Mouse (Mus musculus): Measurements from ENCODE around the gene Blvrb. TPM values are rescaled to one million over a fixed set of nuclear protein-coding genes. Genes with fewer than 3 reads are reported as not detected.
"Not testable (repeated sequence)": the region's sequence is repeated elsewhere in the genome, so short reads cannot be mapped to it uniquely, and the experiment has no call there.

The Blvrb gene
- total and polyA plus RNA-seq, 3 experiments, result 29.9 to 46.2 (median 31.7) TPM

- Histone ChIP-seq H3K4me1 (ENCODE audit: control insufficient read depth, insufficient read depth, low read length) (peaks cover 16% of the 10 kb centered on the region), H3K4me3 (peak overlapping the region; percentile 51), H3K27ac (peak overlapping the region; percentile 96), H3K36me3 (ENCODE audit: control insufficient read depth, insufficient read depth, low read length) (peaks cover 10% of the 10 kb centered on the region), H3K27me3 (ENCODE audit: control insufficient read depth, insufficient read depth, low read length) (no peaks in the 10 kb centered on the region), H3K9ac (ENCODE audit: low read depth, low read length) (peak overlapping the region; percentile 64), H3K79me2 (replicated peaks; ENCODE audit: control insufficient read depth, insufficient read depth, low read length) (no peaks in the 10 kb centered on the region; the same call in 1 of the 2 replicates)
- intact Hi-C loops (cut with DNase I), result loop anchor here (1.0 to 5.0 kb wide), 4 partner anchors 11 to 312 kb away; no protein-coding TSS in a partner anchor
- DNase-seq, result peak; percentile 96 to 97
- under 1% methylated on average over 30 of the region's 33 CpGs for WGBS
- TF ChIP-seq POLR2A (IDR thresholded peaks at IDR 0.05; ENCODE audit: insufficient read depth, low read depth, low read length) (peak; percentile 59), EP300 (IDR thresholded peaks at IDR 0.05; ENCODE audit: insufficient read depth, low read depth, low read length) (0 out of 2 replicates have a peak, but pooled peaks have one; percentile 10), CTCF (IDR thresholded peaks at IDR 0.05) (no peak)
These were observed 43.0 kb downstream of the Blvrb start for GRCm38 (mm10) chr7:27490543-27491329.

- peak in 1 of 2 experiments; percentile 27 for DNase-seq
- Histone ChIP-seq H3K4me1 (ENCODE audit: control insufficient read depth, insufficient read depth, low read length) (peaks cover 16% of the 10 kb centered on the region), H3K9ac (ENCODE audit: low read depth, low read length) (no peak overlapping the region), H3K4me3 (no peak overlapping the region), H3K27me3 (ENCODE audit: control insufficient read depth, insufficient read depth, low read length) (no peaks in the 10 kb centered on the region), H3K79me2 (replicated peaks; ENCODE audit: control insufficient read depth, insufficient read depth, low read length) (no peaks in the 10 kb centered on the region; the same call in 1 of the 2 replicates), H3K27ac (peak overlapping the region; percentile 96), H3K36me3 (ENCODE audit: control insufficient read depth, insufficient read depth, low read length) (peaks cover 10% of the 10 kb centered on the region)
- 63% methylated on average over 7 of the region's 7 CpGs for WGBS
- TF ChIP-seq POLR2A (IDR thresholded peaks at IDR 0.05; ENCODE audit: insufficient read depth, low read depth, low read length), result no peak
- TF ChIP-seq CTCF (IDR thresholded peaks at IDR 0.05), result no peak
- TF ChIP-seq EP300 (IDR thresholded peaks at IDR 0.05; ENCODE audit: insufficient read depth, low read depth, low read length), result no peak
- intact Hi-C loops (cut with DNase I), result loop anchor here (2.0 to 5.0 kb wide), 3 partner anchors 17 to 310 kb away; no protein-coding TSS in a partner anchor
These were observed 44.1 kb downstream of the Blvrb start for GRCm38 (mm10) chr7:27491856-27492255.

- intact Hi-C loops (cut with DNase I), result loop anchor here (5.0 kb wide), 2 partner anchors 161 to 309 kb away; no protein-coding TSS in a partner anchor
- TF ChIP-seq EP300 (IDR thresholded peaks at IDR 0.05; ENCODE audit: insufficient read depth, low read depth, low read length) (no peak), POLR2A (IDR thresholded peaks at IDR 0.05; ENCODE audit: insufficient read depth, low read depth, low read length) (no peak), CTCF (IDR thresholded peaks at IDR 0.05) (no peak)
- Histone ChIP-seq H3K9ac (ENCODE audit: low read depth, low read length) (no peak overlapping the region), H3K36me3 (ENCODE audit: control insufficient read depth, insufficient read depth, low read length) (peaks cover 10% of the 10 kb centered on the region), H3K79me2 (replicated peaks; ENCODE audit: control insufficient read depth, insufficient read depth, low read length) (no peaks in the 10 kb centered on the region; the same call in 1 of the 2 replicates), H3K27me3 (ENCODE audit: control insufficient read depth, insufficient read depth, low read length) (no peaks in the 10 kb centered on the region), H3K27ac (no peak overlapping the region), H3K4me3 (no peak overlapping the region), H3K4me1 (ENCODE audit: control insufficient read depth, insufficient read depth, low read length) (peaks cover 16% of the 10 kb centered on the region)
- DNase-seq, result no peak
- 28% methylated on average over 3 of the region's 3 CpGs for WGBS
These were observed 45.2 kb downstream of the Blvrb start for GRCm38 (mm10) chr7:27493022-27493421.

GRCm38 (mm10) chr7:27493450-27493849 is 45.7 kb downstream of the Blvrb start:
- no peak overlapping the region for H3K9ac ChIP-seq (ENCODE audit: low read depth, low read length)
- H3K36me3 ChIP-seq (ENCODE audit: control insufficient read depth, insufficient read depth, low read length), result peaks cover 8% of the 10 kb centered on the region
- no peak overlapping the region for H3K27ac ChIP-seq
- no peaks in the 10 kb centered on the region for H3K27me3 ChIP-seq (ENCODE audit: control insufficient read depth, insufficient read depth, low read length)
- 48% methylated on average over 5 of the region's 5 CpGs for WGBS
- H3K4me1 ChIP-seq (ENCODE audit: control insufficient read depth, insufficient read depth, low read length), result peaks cover 16% of the 10 kb centered on the region
- DNase-seq, result no peak
- intact Hi-C loops (cut with DNase I), result loop anchor here (5.0 kb wide), 2 partner anchors 161 to 309 kb away; no protein-coding TSS in a partner anchor
- TF ChIP-seq CTCF (IDR thresholded peaks at IDR 0.05) (no peak), EP300 (IDR thresholded peaks at IDR 0.05; ENCODE audit: insufficient read depth, low read depth, low read length) (no peak), POLR2A (IDR thresholded peaks at IDR 0.05; ENCODE audit: insufficient read depth, low read depth, low read length) (no peak)
- H3K79me2 ChIP-seq (replicated peaks; ENCODE audit: control insufficient read depth, insufficient read depth, low read length), result no peaks in the 10 kb centered on the region; the same call in 1 of the 2 replicates
- no peak overlapping the region for H3K4me3 ChIP-seq

GRCm38 (mm10) chr7:27494659-27495367 is 47.0 kb downstream of the Blvrb start:
- H3K27me3 ChIP-seq (ENCODE audit: control insufficient read depth, insufficient read depth, low read length); DNase-seq; H3K9ac ChIP-seq (ENCODE audit: low read depth, low read length); H3K27ac ChIP-seq; H3K79me2 ChIP-seq (replicated peaks; ENCODE audit: control insufficient read depth, insufficient read depth, low read length); H3K4me3 ChIP-seq; H3K36me3 ChIP-seq (ENCODE audit: control insufficient read depth, insufficient read depth, low read length): not testable (repeated sequence)
- intact Hi-C loops (cut with DNase I), result loop anchor here (5.0 kb wide), 2 partner anchors 163 to 307 kb away; no protein-coding TSS in a partner anchor
- H3K4me1 ChIP-seq (ENCODE audit: control insufficient read depth, insufficient read depth, low read length), result peaks cover 12% of the 10 kb centered on the region
- WGBS, result 93% methylated on average over 9 of the region's 9 CpGs

Measured in heart, adult 2 months (tissue).